Mouse (Mus musculus) MEL (cell line): Measurements from ENCODE around the gene Vash2. TPM values are rescaled to one million over a fixed set of nuclear protein-coding genes. Genes with fewer than 3 reads are reported as not detected.

Experiments used
- DNase-seq: peaks from one replicate; pipeline ENCODE4 v3.0.0; 2011; ENCODE audit warnings: low read depth, low spot score
- H3K27ac ChIP-seq: 2 replicates; pipeline ENCODE4 v1.5.1; 2012; ENCODE audit warnings: low read depth, mild to moderate bottlenecking, control low read depth, low read length, moderate library complexity; ENCODE audit not compliant: control insufficient read depth
- H3K27me3 ChIP-seq, 2 experiments: fragments of 150-350 bp in 1 of 2; sonication (generic) in 1 of 2; 2 replicates each; pipeline ENCODE4 v1.6.1; 2012; ENCODE audit warnings: low read length in 2 of 2, mild to moderate bottlenecking in 2 of 2, improper control_type of control experiment in 1 of 2, moderate library complexity in 1 of 2; ENCODE audit not compliant: insufficient read depth in 2 of 2, control insufficient read depth in 1 of 2
- H3K36me3 ChIP-seq, 2 experiments: 2 replicates each; pipeline ENCODE4 v1.6.1; 2012 to 2014; ENCODE audit warnings: low read length in 2 of 2, improper control_type of control experiment in 1 of 2, inconsistent platforms in 1 of 2, mild to moderate bottlenecking in 1 of 2; ENCODE audit not compliant: insufficient read depth in 2 of 2, control insufficient read depth in 1 of 2
- H3K4me1 ChIP-seq, 2 experiments: fragments of 150-350 bp in 1 of 2; sonication (generic) in 1 of 2; 2 replicates each; pipeline ENCODE4 v1.6.1; 2012; ENCODE audit warnings: low read length in 2 of 2, improper control_type of control experiment in 1 of 2, mild to moderate bottlenecking in 1 of 2; ENCODE audit not compliant: insufficient read depth in 2 of 2, control insufficient read depth in 1 of 2
- H3K4me3 ChIP-seq, 2 experiments: fragments of 150-350 bp in 1 of 2; sonication (generic) in 1 of 2; 2 replicates each; pipeline ENCODE4 v1.5.1; 2012; ENCODE audit warnings: low read depth in 2 of 2, low read length in 2 of 2, mild to moderate bottlenecking in 2 of 2, moderate library complexity in 2 of 2, control low read depth in 1 of 2, improper control_type of control experiment in 1 of 2; ENCODE audit not compliant: control insufficient read depth in 1 of 2, insufficient read depth in 1 of 2
- H3K79me2 ChIP-seq: 2 replicates; pipeline ENCODE4 v1.6.1; 2012; ENCODE audit warnings: mild to moderate bottlenecking, low read length, moderate library complexity; ENCODE audit not compliant: control insufficient read depth, poor library complexity, insufficient read depth
- H3K9ac ChIP-seq: 2 replicates; pipeline ENCODE4 v1.6.1; 2012; ENCODE audit warnings: low read depth, mild to moderate bottlenecking, control low read depth, low read length, moderate library complexity; ENCODE audit not compliant: control insufficient read depth, poor library complexity, severe bottlenecking
- H3K9me3 ChIP-seq: fragments of 150-350 bp; sonication (generic); replicated peaks from 2 replicates; pipeline ENCODE4 v1.6.1; 2012; ENCODE audit warnings: mild to moderate bottlenecking, low read length, improper control_type of control experiment, moderate library complexity; ENCODE audit not compliant: insufficient read depth
- BHLHE40 ChIP-seq: IDR thresholded peaks from 2 replicates; pipeline ENCODE4 v1.6.1; 2012; ENCODE audit warnings: low read depth, mild to moderate bottlenecking, inconsistent platforms, low read length, improper control_type of control experiment, borderline replicate concordance
- CHD2 ChIP-seq: IDR thresholded peaks from 2 replicates; pipeline ENCODE4 v1.6.1; 2011; ENCODE audit warnings: low read length, improper control_type of control experiment
- ELF1 ChIP-seq: IDR thresholded peaks from 2 replicates; pipeline ENCODE4 v1.6.1; 2014; ENCODE audit warnings: low read depth, mild to moderate bottlenecking, inconsistent platforms, low read length, improper control_type of control experiment, moderate library complexity
- GATA1 ChIP-seq: IDR thresholded peaks from 2 replicates; pipeline ENCODE4 v1.6.1; 2011; ENCODE audit warnings: low read depth, low read length, improper control_type of control experiment
- JUND ChIP-seq: IDR thresholded peaks from 2 replicates; pipeline ENCODE4 v1.6.1; 2011; ENCODE audit warnings: low read depth, mild to moderate bottlenecking, improper control_type of control experiment, low read length
- KAT2A ChIP-seq: conservative IDR thresholded peaks from 2 replicates; pipeline ENCODE4 v1.6.1; 2012; ENCODE audit warnings: low read depth, low read length, improper control_type of control experiment, inconsistent platforms
- MAX ChIP-seq: IDR thresholded peaks from 2 replicates; pipeline ENCODE4 v1.6.1; 2011; ENCODE audit warnings: low read length, improper control_type of control experiment
- MXI1 ChIP-seq: IDR thresholded peaks from 2 replicates; pipeline ENCODE4 v1.6.1; 2011; ENCODE audit warnings: mild to moderate bottlenecking, low read depth, low read length, improper control_type of control experiment
- NRF1 ChIP-seq: IDR thresholded peaks from 2 replicates; pipeline ENCODE4 v1.6.1; 2014; ENCODE audit warnings: low read depth, mild to moderate bottlenecking, inconsistent platforms, low read length, improper control_type of control experiment, moderate library complexity; ENCODE audit not compliant: poor library complexity, insufficient read depth, severe bottlenecking
- POLR2AphosphoS5 ChIP-seq: IDR thresholded peaks from 2 replicates; pipeline ENCODE4 v1.6.1; 2012; ENCODE audit warnings: low read depth, borderline replicate concordance, mild to moderate bottlenecking, inconsistent platforms, low read length, moderate library complexity, mixed read lengths
- SIN3A ChIP-seq: IDR thresholded peaks from 2 replicates; pipeline ENCODE4 v1.6.1; 2012; ENCODE audit warnings: low read length, improper control_type of control experiment, inconsistent platforms
- SMC3 ChIP-seq: IDR thresholded peaks from 2 replicates; pipeline ENCODE4 v1.6.1; 2011; ENCODE audit warnings: low read depth, low read length, improper control_type of control experiment
- TBP ChIP-seq: IDR thresholded peaks from 2 replicates; pipeline ENCODE4 v1.8.0; 2011; ENCODE audit warnings: low read depth, low read length, improper control_type of control experiment
- UBTF ChIP-seq: IDR thresholded peaks from 2 replicates; pipeline ENCODE4 v1.6.1; 2012; ENCODE audit warnings: low read depth, mild to moderate bottlenecking, inconsistent platforms, low read length, improper control_type of control experiment, moderate library complexity, borderline replicate concordance; ENCODE audit not compliant: insufficient read depth
- USF2 ChIP-seq, 2 experiments: IDR thresholded peaks; 2 replicates each; pipeline ENCODE4 v1.6.1; 2011 to 2012; ENCODE audit warnings: improper control_type of control experiment in 2 of 2, low read length in 2 of 2, borderline replicate concordance in 1 of 2, inconsistent platforms in 1 of 2, low read depth in 1 of 2, mild to moderate bottlenecking in 1 of 2; ENCODE audit not compliant: insufficient read depth in 1 of 2
- ZKSCAN1 ChIP-seq: IDR thresholded peaks from 2 replicates; pipeline ENCODE4 v1.6.1; 2012; ENCODE audit warnings: low read depth, mild to moderate bottlenecking, inconsistent platforms, low read length, improper control_type of control experiment, moderate library complexity
- ZNF384 ChIP-seq: IDR thresholded peaks from 2 replicates; pipeline ENCODE4 v1.6.1; 2012; ENCODE audit warnings: low read depth, mild to moderate bottlenecking, inconsistent platforms, low read length, improper control_type of control experiment
- polyA plus RNA-seq, 2 experiments: library from polyadenylated mRNA; stranded (reverse) in 1 of 2; unstranded in 1 of 2; fragments of >175 nt in 1 of 2; fragments of >200 nt in 1 of 2; gene quantifications; 2 replicates each; pipeline versions ENCODE4 v1.2.1 to v1.2.4; 2012; ENCODE audit warnings: low replicate concordance in 2 of 2, low read depth in 1 of 2; ENCODE audit not compliant: insufficient read length in 2 of 2, insufficient read depth in 1 of 2, missing spikeins in 1 of 2
- total RNA-seq: library from RNA; depleted of rRNA; stranded (reverse); fragments of 300-350 nt; gene quantifications from 2 replicates; pipeline ENCODE4 v1.2.3, GENCODE M21; 2012

Gene Vash2
- total and polyA plus RNA-seq, 3 experiments: 2.6 to 9.8 TPM; not detected in 1

DNA sequence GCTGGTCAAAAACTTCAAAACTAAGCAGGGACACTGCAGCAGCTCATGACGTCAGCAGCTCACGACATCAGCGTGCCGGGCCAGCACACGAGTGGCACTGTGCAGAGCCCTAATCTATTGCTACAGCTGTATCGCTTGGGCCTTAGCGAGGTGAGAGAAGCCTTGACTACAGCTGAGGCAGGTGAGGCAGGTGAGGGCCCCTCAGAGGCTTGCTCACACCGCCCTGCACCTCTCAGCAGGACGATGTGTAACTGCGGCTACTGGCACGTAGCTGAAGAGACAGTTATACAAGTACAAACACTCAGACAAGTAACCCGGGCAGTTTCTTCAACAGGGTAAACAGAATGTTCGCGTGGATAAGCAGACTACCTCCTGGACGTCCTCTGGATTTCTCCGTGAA, 74.4 kb downstream of the Vash2 start:
- Histone ChIP-seq H3K27me3 (no peaks in the 10 kb centered on the region), H3K4me1 (no peaks in the 10 kb centered on the region), H3K36me3 (peaks cover 0 to 2% of the 10 kb centered on the region in 2 experiments; a peak in 3 of 4 replicates), H3K9ac (no peak overlapping the region), H3K9me3 (no peaks in the 10 kb centered on the region), H3K27ac (no peak overlapping the region), H3K4me3 (no peak overlapping the region), H3K79me2 (peaks cover 6% of the 10 kb centered on the region; the same call in 1 of the 2 replicates)
- no peak for DNase-seq
- TF ChIP-seq USF2 (IDR thresholded peaks at IDR 0.05; ENCODE audit: borderline replicate concordance in 1 of 2, insufficient read depth in 1 of 2, low read depth in 1 of 2, low read length in 2 of 2) (no peak), GATA1 (no peak), MXI1 (no peak), UBTF (no peak), ELF1 (no peak), TBP (no peak), CHD2 (no peak), MAX (no peak), BHLHE40 (no peak)

DNA sequence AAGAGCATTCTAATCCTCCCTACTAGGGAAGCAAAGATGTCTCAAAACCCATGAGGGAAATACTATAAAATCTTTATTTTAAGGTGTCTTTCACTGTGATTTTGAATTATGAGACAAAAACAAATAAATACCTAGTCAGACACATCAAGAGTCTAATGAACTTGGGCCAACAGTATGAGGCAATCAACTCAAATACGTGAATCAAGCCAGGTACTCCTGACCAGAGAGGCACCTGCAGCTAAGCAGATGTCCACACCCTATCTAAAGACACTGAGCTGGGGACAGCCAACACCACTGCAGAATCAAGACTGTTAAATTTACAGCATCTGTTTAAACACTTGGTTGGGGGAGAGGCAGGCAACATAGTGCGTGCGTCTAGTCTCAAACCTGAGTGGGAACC, 75.0 kb downstream of the Vash2 start:
- peaks cover 0 to 2% of the 10 kb centered on the region in 2 experiments; a peak in 3 of 4 replicates for H3K36me3 ChIP-seq
- no peaks in the 10 kb centered on the region for H3K9me3 ChIP-seq
- peaks cover 5% of the 10 kb centered on the region; the same call in 1 of the 2 replicates for H3K79me2 ChIP-seq
- H3K27ac ChIP-seq: no peak overlapping the region
- H3K4me1 ChIP-seq: no peaks in the 10 kb centered on the region
- H3K4me3 ChIP-seq: no peak overlapping the region
- TF ChIP-seq ZNF384: no peak
- DNase-seq: no peak
- H3K9ac ChIP-seq: no peak overlapping the region
- H3K27me3 ChIP-seq: no peaks in the 10 kb centered on the region

DNA sequence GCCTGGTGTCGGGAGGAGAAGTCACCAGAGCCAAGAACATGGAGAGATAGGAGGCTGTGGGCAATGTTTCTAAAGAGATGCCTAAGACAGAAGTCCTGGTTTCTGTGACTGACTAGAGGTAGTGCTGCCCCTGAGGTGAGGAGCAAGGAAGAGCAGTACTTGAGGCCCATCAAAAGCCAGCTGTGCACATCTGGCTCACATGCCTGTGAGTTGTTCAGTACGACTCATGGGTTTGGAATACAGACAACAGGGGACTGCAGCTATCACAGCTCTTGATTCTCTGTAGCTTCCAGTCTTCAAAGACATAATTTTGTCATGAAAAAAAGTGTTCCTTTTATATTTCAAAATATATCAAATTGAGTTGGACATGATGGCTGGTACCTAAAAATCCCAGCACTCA, 78.0 kb downstream of the Vash2 start:
- DNase-seq: no peak
- Histone ChIP-seq H3K27me3 (no peaks in the 10 kb centered on the region), H3K79me2 (no peaks in the 10 kb centered on the region), H3K4me3 (no peak overlapping the region), H3K9me3 (no peaks in the 10 kb centered on the region), H3K27ac (no peak overlapping the region), H3K9ac (no peak overlapping the region), H3K36me3 (peaks cover 0 to 2% of the 10 kb centered on the region in 2 experiments; a peak in 3 of 4 replicates), H3K4me1 (no peaks in the 10 kb centered on the region)
- TF ChIP-seq GATA1 (no peak), POLR2AphosphoS5 (no peak), ZKSCAN1 (no peak), BHLHE40 (no peak), KAT2A (no peak), USF2 (IDR thresholded peaks at IDR 0.05; ENCODE audit: borderline replicate concordance in 1 of 2, insufficient read depth in 1 of 2, low read depth in 1 of 2, low read length in 2 of 2) (no peak), JUND (no peak), SIN3A (no peak), MXI1 (no peak), SMC3 (no peak), NRF1 (no peak)
